Mouse (Mus musculus) right cerebral cortex, postnatal 4 days (tissue): ENCODE data around the gene Rpl21.

Experiments
- DNase-seq: peaks from one replicate; pipeline ENCODE4 v3.0.0-alpha.2; 2022

The Rpl21 gene

GRCm38 (mm10) chr5:146834959-146835358 is 2.3 kb downstream of the Rpl21 start:
- no peak for DNase-seq

DNA sequence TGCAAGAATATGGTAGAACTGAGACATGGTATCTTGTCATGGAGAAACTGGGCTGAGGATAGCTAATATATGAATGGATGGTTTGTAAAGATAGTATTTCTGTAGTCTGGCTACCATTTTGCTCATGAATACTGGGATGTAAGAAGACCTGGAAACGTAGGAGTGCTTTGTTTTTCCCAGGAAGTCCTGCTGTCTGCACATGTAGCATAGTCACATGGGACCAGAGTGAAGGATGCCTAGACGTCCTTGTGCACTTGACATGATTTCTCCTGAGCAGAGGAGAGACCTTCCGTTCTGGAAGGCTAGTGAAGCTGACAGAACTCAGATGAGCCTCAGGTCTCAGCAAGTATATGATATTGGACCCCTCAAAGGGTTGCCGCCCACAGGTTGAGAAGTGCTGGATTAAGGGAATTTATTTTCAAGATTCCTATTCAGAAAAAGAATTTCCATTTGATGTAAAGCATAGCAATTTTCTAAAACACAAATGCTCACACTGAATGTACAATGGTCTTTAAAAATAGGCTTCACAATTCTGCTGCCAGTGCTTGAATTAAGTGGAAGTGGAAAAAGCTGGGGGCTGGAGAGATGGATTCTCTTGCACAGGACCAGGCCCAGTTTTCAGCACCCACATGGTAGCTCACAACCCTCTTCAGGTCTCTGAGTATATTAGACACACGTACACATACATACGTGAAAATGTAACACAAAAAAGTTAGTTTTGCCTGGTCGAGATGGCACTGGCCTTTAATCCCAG is 5.5 kb downstream of the Rpl21 start:
- DNase-seq: no peak

DNA sequence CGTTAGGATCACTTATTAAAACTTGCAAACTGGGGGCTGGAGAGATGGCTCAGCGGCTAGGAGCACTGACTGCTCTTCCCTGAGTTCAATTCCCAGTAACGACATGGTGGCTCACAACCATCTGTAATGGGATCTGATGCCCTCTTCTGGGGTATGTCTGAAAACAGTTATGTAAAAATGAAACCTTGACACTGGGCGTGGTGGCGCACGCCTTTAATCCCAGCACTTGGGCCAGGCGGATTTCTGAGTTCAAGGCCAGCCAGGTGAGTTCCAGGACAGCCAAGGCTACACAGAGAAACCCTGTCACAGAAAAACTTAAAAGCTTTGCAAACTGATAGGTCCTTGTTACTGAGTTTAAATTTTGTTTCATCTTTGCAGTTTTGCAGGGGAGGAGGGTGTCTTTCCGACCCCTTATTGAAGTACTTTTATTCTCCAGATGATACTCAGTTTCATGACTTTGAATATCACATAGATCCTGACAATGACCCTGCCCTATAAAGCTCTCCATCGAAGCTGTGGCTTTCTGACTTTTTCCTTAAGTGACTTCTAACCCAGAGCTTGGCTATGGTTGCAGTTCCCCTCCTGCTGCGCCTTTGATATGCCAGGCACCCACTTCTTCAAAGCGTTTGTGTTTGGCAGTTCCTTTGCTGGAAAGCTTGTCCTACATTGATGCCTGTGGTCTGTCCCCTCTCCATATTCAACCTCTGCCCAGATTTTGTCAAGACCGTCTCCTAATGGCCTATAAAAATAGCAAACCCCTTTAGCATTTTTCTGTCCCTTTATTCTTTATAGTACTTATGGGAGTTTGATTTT is 6.4 kb downstream of the Rpl21 start:
- DNase-seq: no peak

GRCm38 (mm10) chr5:146839760-146840159 is 7.1 kb downstream of the Rpl21 start:
- DNase-seq: no peak

DNA sequence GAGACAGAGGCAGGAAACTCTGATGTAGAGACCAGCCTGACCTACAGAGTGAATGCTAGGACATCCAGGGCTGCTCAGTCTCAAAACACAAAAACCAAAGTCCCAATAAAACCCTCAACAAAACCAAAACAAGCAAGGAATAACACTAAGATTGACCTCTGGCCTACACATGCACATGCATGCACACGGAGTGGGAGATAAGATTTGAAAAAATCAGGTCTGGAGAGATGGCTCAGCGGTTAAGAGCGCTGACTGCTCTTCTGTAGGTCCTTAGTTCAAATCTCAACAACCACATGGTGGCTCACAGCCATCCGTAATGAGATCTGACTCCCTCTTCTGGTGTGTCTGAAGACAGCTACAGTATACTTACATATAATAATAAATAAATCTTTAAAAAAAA is 7.7 kb downstream of the Rpl21 start:
- no peak for DNase-seq

DNA sequence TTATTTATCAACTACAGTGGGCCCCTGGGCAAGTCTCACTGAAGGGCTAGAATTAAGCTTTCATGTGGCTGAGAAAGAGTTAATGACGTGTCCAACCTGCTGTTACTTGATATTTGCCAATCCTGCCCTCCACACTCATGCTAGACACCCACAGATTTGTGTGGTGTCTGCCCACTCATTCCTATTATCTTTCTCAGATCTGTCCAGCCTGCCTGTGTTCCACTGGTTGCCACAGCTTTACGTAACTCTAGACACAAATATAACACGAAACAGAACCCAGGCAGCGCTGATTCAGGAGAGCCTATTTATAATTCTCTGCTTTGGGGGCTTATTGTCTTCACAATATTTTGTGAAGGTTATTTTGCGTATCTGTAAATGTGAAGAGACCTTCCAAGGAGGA is 8.6 kb downstream of the Rpl21 start:
- DNase-seq: no peak

- no peak for DNase-seq
Measured at GRCm38 (mm10) chr5:146841996-146842395, 9.3 kb downstream of the Rpl21 start.

DNA sequence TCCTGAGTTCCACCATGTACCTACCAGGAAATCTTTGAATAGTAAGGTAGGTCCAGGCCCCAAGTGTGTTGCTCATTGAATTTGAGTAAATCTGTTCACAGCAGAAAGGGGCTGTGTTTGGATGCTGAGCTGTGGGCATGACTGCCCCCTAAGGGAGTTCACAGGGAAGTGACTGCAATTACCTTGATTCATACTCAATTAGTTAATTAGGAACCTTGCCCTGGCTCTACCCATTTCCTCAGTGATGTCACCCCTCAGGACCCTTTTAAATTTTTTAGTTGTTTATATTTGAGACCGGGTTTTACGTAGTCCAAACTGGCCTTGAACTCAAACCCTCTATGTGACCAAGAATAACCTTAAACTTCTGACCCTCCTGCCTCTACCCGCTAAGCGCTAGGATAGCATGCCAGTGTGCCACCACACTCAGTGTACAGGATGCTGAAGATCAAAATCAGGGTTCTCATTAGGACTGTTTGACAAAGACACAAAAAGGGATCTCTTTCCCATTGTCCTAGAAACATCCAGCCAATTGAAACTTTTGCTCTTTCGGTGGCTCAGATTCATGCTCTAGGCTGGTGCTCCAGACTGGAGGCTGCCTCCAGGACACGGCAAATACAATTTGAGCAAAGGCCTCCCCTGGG is 11.7 kb downstream of the Rpl21 start:
- no peak for DNase-seq

DNA sequence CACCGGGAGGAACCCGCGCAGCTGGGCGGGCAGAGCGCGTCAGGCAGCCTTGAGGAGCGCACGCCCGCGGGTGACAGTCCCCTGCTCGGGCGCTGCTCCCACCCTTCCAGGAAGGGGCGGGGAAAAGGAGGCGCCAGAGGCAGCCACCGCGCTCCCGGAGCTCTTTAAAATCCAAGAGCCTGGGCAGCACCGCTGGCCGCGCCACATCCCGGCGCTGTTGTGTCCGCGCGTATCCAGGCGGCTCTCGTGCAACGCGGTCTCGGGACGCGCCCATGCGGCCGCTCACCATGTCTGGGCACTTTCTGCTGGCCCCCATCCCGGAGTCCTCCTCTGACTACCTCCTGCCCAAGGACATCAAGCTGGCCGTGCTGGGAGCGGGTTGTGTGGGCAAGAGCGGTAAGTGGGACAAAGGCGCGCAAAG is 12.3 kb downstream of the Rpl21 start, which contains the start of gene Rasl11a:
Gene Rasl11a (plus strand): TSS at position 127 of the 421 bp plus-strand sequence.
- peak; percentile 70 for DNase-seq

DNA sequence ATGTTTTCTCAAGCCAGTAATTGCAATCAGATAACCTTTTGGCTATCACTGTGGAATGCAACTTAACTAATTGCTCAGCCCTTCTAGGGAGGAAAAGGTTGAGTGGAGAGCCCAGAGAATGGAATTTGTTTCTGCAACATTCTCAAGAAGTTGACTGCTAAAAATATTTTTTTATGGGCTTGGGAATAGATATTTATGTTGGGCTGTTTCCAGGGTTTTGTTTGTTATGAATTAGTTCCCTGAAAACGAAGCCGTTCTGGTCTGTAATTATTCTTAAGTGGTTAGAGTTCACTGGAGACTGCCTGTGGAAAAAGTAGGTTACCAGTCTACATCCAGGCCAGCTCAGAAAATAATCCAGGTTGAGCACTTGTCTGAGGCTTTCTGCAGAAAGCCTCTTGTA is 13.8 kb downstream of the Rpl21 start:
- no peak for DNase-seq

DNA sequence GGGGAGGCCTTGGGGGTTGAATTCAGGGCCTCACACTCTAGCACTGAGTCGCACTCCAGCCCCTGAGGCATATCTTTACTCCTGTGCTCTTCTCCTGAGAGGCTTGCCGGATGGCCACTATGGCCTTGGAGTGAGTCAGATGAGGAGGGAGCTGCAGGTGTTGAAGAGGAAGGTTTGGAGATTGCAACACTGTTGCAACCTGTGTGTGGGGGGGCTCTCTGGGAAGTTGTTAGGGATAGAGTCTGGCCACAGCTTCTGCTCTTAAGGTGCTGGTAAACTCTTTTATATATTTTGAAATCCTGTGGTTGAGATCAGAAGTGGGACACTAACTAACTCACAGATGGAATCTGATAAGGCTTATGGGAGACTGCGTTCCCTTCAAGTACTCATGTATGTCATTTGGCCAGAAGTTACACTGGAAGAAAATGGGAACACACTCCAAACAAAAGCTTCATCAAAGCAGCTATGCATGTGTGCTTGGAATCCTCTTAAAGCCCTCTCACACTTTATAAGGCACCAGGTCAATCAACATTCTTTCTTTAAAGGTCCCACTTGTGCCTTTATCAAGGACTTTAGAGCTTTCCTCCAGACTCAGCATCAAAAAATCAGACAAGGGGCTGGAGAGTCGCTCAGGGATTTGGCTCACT is 16.4 kb downstream of the Rpl21 start:
- no peak for DNase-seq

- no peak for DNase-seq
Measured at GRCm38 (mm10) chr5:146856106-146856505, 23.4 kb downstream of the Rpl21 start.

GRCm38 (mm10) chr5:146857620-146858019 is 24.9 kb downstream of the Rpl21 start:
- DNase-seq: no peak

GRCm38 (mm10) chr5:146858772-146859171 is 26.1 kb downstream of the Rpl21 start:
- no peak for DNase-seq

GRCm38 (mm10) chr5:146859246-146859645 is 26.6 kb downstream of the Rpl21 start:
- DNase-seq: no peak

DNA sequence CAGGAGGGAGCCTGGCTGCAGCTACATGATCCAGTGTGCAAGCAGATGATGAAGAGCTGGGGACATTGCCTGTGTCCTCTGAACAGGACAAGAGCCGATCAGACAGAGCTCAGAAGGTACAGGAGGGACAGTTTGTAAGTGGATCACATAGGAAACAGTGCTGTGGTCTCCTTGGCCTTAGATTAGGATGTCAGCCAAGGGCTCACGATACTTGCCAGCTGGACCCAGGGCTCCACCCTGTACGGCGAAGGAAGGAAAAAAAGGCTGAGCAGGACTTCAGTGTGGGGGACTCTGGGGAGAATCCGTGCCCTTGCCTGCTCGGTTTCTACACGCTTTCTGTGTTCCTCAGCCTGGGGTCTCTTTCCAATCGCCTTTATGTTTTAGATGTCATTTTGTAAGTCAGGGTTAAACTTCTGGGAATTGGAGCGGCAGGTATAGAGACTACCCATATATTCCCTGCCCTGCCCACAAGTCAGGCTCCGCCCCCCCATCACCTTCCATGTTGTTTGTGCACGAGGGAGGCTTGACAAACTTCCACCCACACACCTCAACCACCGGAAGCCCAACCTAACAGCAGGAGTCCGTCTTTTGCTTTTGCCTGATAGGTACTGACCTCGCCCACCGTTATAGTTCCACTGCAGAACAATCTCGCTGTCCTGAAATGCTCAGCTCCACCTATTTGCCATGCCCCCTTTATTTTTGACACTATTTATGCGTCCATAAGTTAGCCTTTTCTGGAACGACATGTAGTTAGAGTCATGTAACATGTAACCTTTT is 27.7 kb downstream of the Rpl21 start:
- no peak for DNase-seq

GRCm38 (mm10) chr5:146861588-146861987 is 28.9 kb downstream of the Rpl21 start:
- no peak for DNase-seq

GRCm38 (mm10) chr5:146865511-146865910 is 32.8 kb downstream of the Rpl21 start:
- DNase-seq: no peak

- no peak for DNase-seq
Measured at GRCm38 (mm10) chr5:146866277-146866676, 33.6 kb downstream of the Rpl21 start.

GRCm38 (mm10) chr5:146867246-146867945 is 34.7 kb downstream of the Rpl21 start:
- DNase-seq: peak; percentile 62

- no peak for DNase-seq
Measured at GRCm38 (mm10) chr5:146867946-146868314, 35.2 kb downstream of the Rpl21 start.
